Mouse (Mus musculus) lung, adult 18-20 months (tissue): ENCODE data around the gene Olfm2.

Source experiments
- DNase-seq, 2 experiments: peaks; one replicate each; pipeline ENCODE4 v3.0.0; 2022; ENCODE audit warnings: mixed read lengths in 2 of 2

The Olfm2 gene

GRCm38 (mm10) chr9:20746017-20746660 is at the start of gene Olfm2:
Olfm2 (minus strand) TSS chr9:20746349.
- DNase-seq, result no peak

- DNase-seq, result peak; percentile 49 to 56
These were observed 48.1 kb upstream of the Olfm2 start for GRCm38 (mm10) chr9:20794108-20794806.

GRCm38 (mm10) chr9:20790345-20790744 is 44.2 kb upstream of the Olfm2 start:
- DNase-seq, result no peak

GRCm38 (mm10) chr9:20789651-20790050 is 43.5 kb upstream of the Olfm2 start:
- no peak for DNase-seq

- DNase-seq, result no peak
These were observed 41.8 kb upstream of the Olfm2 start for GRCm38 (mm10) chr9:20787992-20788391.

- no peak for DNase-seq
These were observed 38.9 kb upstream of the Olfm2 start for GRCm38 (mm10) chr9:20785055-20785454.

- DNase-seq, result no peak
These were observed 35.1 kb upstream of the Olfm2 start for GRCm38 (mm10) chr9:20781286-20781685.

- DNase-seq, result no peak
These were observed 19.1 kb upstream of the Olfm2 start for GRCm38 (mm10) chr9:20765274-20765673.

GRCm38 (mm10) chr9:20763099-20763498 is 16.9 kb upstream of the Olfm2 start:
- no peak for DNase-seq

- DNase-seq, result no peak
These were observed 16.2 kb upstream of the Olfm2 start for GRCm38 (mm10) chr9:20762197-20762961.

GRCm38 (mm10) chr9:20761388-20761787 is 15.2 kb upstream of the Olfm2 start:
- no peak for DNase-seq

GRCm38 (mm10) chr9:20760813-20761212 is 14.7 kb upstream of the Olfm2 start:
- DNase-seq, result peak; percentile 66 to 74

- DNase-seq, result peak in 1 of 2 experiments; percentile 26
These were observed 12.7 kb upstream of the Olfm2 start for GRCm38 (mm10) chr9:20758896-20759295.

- DNase-seq, result no peak
These were observed 12.1 kb upstream of the Olfm2 start for GRCm38 (mm10) chr9:20758243-20758642.

GRCm38 (mm10) chr9:20757087-20757955 is 11.2 kb upstream of the Olfm2 start:
- peak; percentile 63 to 73 for DNase-seq

GRCm38 (mm10) chr9:20756081-20756700 is 10.0 kb upstream of the Olfm2 start:
- DNase-seq, result no peak

GRCm38 (mm10) chr9:20754335-20754734 is 8.2 kb upstream of the Olfm2 start:
- no peak for DNase-seq

GRCm38 (mm10) chr9:20751477-20752029 is 5.4 kb upstream of the Olfm2 start:
- no peak for DNase-seq

- DNase-seq, result no peak
These were observed 3.1 kb upstream of the Olfm2 start for GRCm38 (mm10) chr9:20749213-20749612.

GRCm38 (mm10) chr9:20748540-20748939 is 2.4 kb upstream of the Olfm2 start:
- DNase-seq, result no peak

GRCm38 (mm10) chr9:20747682-20748081 is 1.5 kb upstream of the Olfm2 start:
- DNase-seq, result no peak
